Mouse (Mus musculus): ENCODE measurements at regions not wholly inside any gene's neighbourhood (a gene's known extent, or its start where the extent isn't known, plus 50 kb on each side); places are given as distances from the start of the nearest gene placed in this dataset.
A peak's percentile ranks its signal among the peaks of the same experiment; 100 is the strongest.

DNA sequence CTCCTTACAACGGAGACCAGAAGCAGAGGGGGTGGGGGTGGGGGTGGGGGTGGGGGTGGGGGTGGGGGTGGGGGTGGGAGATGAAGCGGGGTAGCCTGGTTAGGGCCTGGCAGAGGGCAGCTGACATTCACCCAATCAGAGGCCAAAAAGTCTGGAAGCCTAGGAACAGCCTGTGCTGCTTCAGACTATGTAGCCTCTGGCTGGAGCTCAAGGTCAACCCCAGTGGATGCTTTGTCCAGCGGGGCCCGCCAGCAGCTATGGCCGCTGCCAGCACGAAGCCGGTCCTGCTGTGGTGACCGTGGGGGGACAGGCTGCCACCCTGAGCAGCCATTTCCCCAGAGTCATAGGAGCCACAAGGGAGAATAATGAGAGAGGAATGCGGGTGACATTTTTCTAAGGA is 143.3 kb downstream of the Mn1 start:
- Histone ChIP-seq H3K36me3 (ENCODE audit: control insufficient read depth, insufficient read depth) (no peaks in the 10 kb centered on the region), H3K4me2 (ENCODE audit: low read length) (no peak overlapping the region), H3K27me3 (replicated peaks; ENCODE audit: control insufficient read depth, insufficient read depth, low read length) (no peaks in the 10 kb centered on the region), H3K9me3 (ENCODE audit: control insufficient read depth, low read length) (no peaks in the 10 kb centered on the region), H3K9ac (replicated peaks; ENCODE audit: low read depth, low read length) (no peak overlapping the region), H3K27ac (ENCODE audit: low read length) (no peak overlapping the region), H3K4me3 (replicated peaks; ENCODE audit: low read length) (no peak overlapping the region), H3K4me1 (replicated peaks; ENCODE audit: control insufficient read depth, insufficient read depth, low read length) (peaks cover 6% of the 10 kb centered on the region)
- ATAC-seq = no peak
- 54% methylated on average over 8 of the region's 9 CpGs for WGBS

DNA sequence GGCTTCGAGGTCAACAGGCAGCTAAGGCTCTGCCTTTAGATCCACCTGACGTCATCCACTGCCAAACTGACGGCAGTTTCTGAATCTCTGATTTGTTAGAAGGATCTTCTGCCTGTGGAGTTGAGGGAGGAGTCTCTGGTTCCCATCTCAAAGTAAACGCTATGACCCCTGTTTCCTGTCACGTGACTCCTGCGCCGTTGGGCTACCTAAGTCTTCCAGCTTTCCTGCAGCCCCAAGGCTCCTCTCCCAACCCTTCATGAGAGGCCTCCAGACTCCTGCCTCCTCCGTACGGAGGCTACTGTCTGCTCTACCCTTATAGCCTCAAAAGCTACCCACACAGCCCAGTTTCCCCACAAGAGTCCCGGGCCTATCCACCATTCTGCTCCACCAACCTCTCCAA is 144.1 kb downstream of the Mn1 start:
- no peak overlapping the region for H3K4me3 ChIP-seq (replicated peaks; ENCODE audit: low read length)
- no peaks in the 10 kb centered on the region for H3K9me3 ChIP-seq (ENCODE audit: control insufficient read depth, low read length)
- H3K27ac ChIP-seq (ENCODE audit: low read length) = no peak overlapping the region
- H3K4me2 ChIP-seq (ENCODE audit: low read length) = no peak overlapping the region
- H3K9ac ChIP-seq (replicated peaks; ENCODE audit: low read depth, low read length) = no peak overlapping the region
- ATAC-seq = no peak
- no peaks in the 10 kb centered on the region for H3K36me3 ChIP-seq (ENCODE audit: control insufficient read depth, insufficient read depth)
- no peaks in the 10 kb centered on the region for H3K4me1 ChIP-seq (replicated peaks; ENCODE audit: control insufficient read depth, insufficient read depth, low read length)
- H3K27me3 ChIP-seq (replicated peaks; ENCODE audit: control insufficient read depth, insufficient read depth, low read length) = no peaks in the 10 kb centered on the region
- 86% methylated on average over 10 of the region's 10 CpGs for WGBS

DNA sequence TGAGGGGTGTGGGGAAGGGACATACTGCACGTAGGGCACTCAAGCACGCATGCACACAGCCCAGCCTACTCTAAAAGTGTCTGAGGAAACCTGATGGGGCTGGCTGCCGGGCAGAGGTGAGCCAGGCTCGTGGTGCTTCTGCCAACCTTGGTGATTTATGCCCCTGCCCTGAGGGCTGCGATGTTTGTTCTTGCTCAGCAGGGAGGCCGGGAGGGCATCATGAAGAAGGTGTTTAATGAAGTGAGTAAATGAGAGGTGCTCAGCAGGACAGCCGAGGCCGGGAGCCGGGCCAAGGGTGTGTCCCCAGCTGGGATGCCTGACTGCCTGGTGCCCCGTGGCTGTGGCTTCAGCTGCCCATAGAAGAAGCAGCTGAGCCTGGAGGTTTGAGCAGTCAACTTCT is 153.7 kb downstream of the Mn1 start:
- Histone ChIP-seq H3K27me3 (replicated peaks; ENCODE audit: control insufficient read depth, insufficient read depth, low read length) (no peaks in the 10 kb centered on the region), H3K4me1 (replicated peaks; ENCODE audit: control insufficient read depth, insufficient read depth, low read length) (peaks cover 18% of the 10 kb centered on the region), H3K36me3 (ENCODE audit: control insufficient read depth, insufficient read depth) (no peaks in the 10 kb centered on the region), H3K9ac (replicated peaks; ENCODE audit: low read depth, low read length) (no peak overlapping the region), H3K9me3 (ENCODE audit: control insufficient read depth, low read length) (no peaks in the 10 kb centered on the region), H3K4me3 (replicated peaks; ENCODE audit: low read length) (no peak overlapping the region), H3K4me2 (ENCODE audit: low read length) (no peak overlapping the region), H3K27ac (ENCODE audit: low read length) (no peak overlapping the region)
- WGBS = 12% methylated on average over 10 of the region's 10 CpGs
- no peak for ATAC-seq

DNA sequence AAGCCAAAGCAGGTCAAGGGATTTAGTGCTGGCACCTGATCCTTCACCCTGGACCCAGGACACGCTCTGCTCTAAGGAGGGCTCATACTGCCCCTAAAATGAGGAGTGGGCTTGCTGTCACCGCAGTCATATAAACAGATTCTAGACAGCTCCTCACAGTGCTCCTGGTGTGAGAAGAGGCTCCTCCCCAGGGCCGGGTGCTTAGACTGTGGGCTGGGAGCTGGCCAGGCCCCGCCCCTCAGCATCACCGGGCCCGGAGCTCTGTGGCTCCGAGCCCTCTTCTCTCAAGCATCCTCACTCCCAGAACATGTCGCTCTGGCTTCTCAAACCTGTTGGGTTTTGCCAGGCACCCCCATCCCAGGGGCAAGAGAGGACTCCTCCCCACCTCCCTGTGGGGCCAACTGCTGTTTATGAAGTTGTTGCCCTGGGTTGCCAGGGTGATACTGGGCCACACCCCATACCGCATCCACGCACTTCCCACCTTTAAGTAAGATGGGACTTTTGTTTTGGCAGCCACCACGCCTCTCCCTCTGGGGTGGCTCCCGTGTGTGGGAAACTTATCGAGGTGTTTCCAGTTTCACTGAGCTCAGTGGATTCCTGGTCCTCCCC is 156.2 kb downstream of the Mn1 start:
- Histone ChIP-seq H3K9ac (replicated peaks; ENCODE audit: low read depth, low read length) (no peak overlapping the region), H3K36me3 (ENCODE audit: control insufficient read depth, insufficient read depth) (no peaks in the 10 kb centered on the region), H3K4me3 (replicated peaks; ENCODE audit: low read length) (no peak overlapping the region), H3K4me2 (ENCODE audit: low read length) (no peak overlapping the region), H3K27me3 (replicated peaks; ENCODE audit: control insufficient read depth, insufficient read depth, low read length) (no peaks in the 10 kb centered on the region), H3K9me3 (ENCODE audit: control insufficient read depth, low read length) (no peaks in the 10 kb centered on the region), H3K27ac (ENCODE audit: low read length) (no peak overlapping the region), H3K4me1 (replicated peaks; ENCODE audit: control insufficient read depth, insufficient read depth, low read length) (peaks cover 34% of the 10 kb centered on the region)
- peak; percentile 51 for ATAC-seq
- 20% methylated on average over 13 of the region's 13 CpGs for WGBS

- H3K9ac ChIP-seq (replicated peaks; ENCODE audit: low read depth, low read length) = no peak overlapping the region
- no peaks in the 10 kb centered on the region for H3K36me3 ChIP-seq (ENCODE audit: control insufficient read depth, insufficient read depth)
- H3K4me1 ChIP-seq (replicated peaks; ENCODE audit: control insufficient read depth, insufficient read depth, low read length) = peaks cover 41% of the 10 kb centered on the region
- WGBS = 33% methylated on average over 8 of the region's 8 CpGs
- no peak overlapping the region for H3K4me3 ChIP-seq (replicated peaks; ENCODE audit: low read length)
- H3K9me3 ChIP-seq (ENCODE audit: control insufficient read depth, low read length) = no peaks in the 10 kb centered on the region
- no peak overlapping the region for H3K27ac ChIP-seq (ENCODE audit: low read length)
- ATAC-seq = no peak; the same call in 1 of the 2 replicates
- H3K4me2 ChIP-seq (ENCODE audit: low read length) = no peak overlapping the region
- H3K27me3 ChIP-seq (replicated peaks; ENCODE audit: control insufficient read depth, insufficient read depth, low read length) = no peaks in the 10 kb centered on the region
Observed at GRCm38 (mm10) chr5:111574219-111574840, 157.2 kb downstream of the Mn1 start.

DNA sequence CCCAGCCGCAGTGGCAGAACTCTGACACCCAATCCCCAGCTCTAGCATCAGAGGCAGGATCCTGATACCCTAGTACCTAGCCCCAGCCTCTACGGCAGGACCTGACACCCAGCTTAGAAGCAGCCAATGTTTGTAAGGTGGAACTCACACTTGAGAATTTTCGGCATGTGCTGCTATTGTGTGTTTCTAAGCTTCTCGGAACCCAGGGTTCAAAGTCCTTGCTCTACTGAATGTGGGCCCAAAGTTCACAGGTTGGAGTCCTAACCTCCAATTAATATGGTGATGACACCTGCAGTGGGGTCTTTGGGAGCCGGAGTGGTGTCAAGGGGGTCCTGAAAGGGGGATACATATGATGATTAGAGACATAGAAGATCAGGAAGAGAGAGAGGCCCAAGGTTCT is 158.2 kb downstream of the Mn1 start:
- H3K27ac ChIP-seq (ENCODE audit: low read length) = no peak overlapping the region
- WGBS = 82% methylated on average over 5 of the region's 5 CpGs
- H3K9me3 ChIP-seq (ENCODE audit: control insufficient read depth, low read length) = no peaks in the 10 kb centered on the region
- H3K36me3 ChIP-seq (ENCODE audit: control insufficient read depth, insufficient read depth) = no peaks in the 10 kb centered on the region
- no peaks in the 10 kb centered on the region for H3K27me3 ChIP-seq (replicated peaks; ENCODE audit: control insufficient read depth, insufficient read depth, low read length)
- ATAC-seq = no peak
- no peak overlapping the region for H3K4me2 ChIP-seq (ENCODE audit: low read length)
- peaks cover 45% of the 10 kb centered on the region for H3K4me1 ChIP-seq (replicated peaks; ENCODE audit: control insufficient read depth, insufficient read depth, low read length)
- no peak overlapping the region for H3K4me3 ChIP-seq (replicated peaks; ENCODE audit: low read length)
- no peak overlapping the region for H3K9ac ChIP-seq (replicated peaks; ENCODE audit: low read depth, low read length)

- peaks cover 62% of the 10 kb centered on the region for H3K4me1 ChIP-seq (replicated peaks; ENCODE audit: control insufficient read depth, insufficient read depth, low read length)
- H3K27me3 ChIP-seq (replicated peaks; ENCODE audit: control insufficient read depth, insufficient read depth, low read length) = no peaks in the 10 kb centered on the region
- no peak overlapping the region for H3K4me3 ChIP-seq (replicated peaks; ENCODE audit: low read length)
- 15% methylated on average over 5 of the region's 5 CpGs for WGBS
- ATAC-seq = no peak
- H3K9ac ChIP-seq (replicated peaks; ENCODE audit: low read depth, low read length) = no peak overlapping the region
- H3K9me3 ChIP-seq (ENCODE audit: control insufficient read depth, low read length) = no peaks in the 10 kb centered on the region
- no peaks in the 10 kb centered on the region for H3K36me3 ChIP-seq (ENCODE audit: control insufficient read depth, insufficient read depth)
- H3K4me2 ChIP-seq (ENCODE audit: low read length) = no peak overlapping the region
- no peak overlapping the region for H3K27ac ChIP-seq (ENCODE audit: low read length)
Observed at GRCm38 (mm10) chr5:111577441-111577840, 156.3 kb upstream of the Gm26897 start.

DNA sequence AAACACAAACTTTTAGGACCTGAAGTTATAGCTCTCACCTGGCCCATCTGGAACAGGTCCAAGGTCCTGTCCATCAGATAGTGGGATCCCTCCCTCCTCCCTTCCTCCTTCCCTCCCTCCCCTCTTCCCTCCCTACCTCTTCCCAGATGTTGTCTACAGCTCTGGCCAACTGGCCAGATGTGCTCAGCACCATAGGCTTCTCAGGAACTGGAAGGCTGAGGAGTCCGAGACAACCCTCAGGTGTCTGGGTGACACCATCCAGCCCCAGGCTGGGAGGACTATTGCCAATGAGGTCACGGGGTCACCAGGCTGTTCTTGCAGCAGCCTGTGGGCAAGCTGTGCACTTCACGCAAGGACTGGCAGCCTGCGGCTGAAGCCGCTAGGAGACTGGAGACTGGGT is 155.6 kb upstream of the Gm26897 start:
- no peaks in the 10 kb centered on the region for H3K36me3 ChIP-seq (ENCODE audit: control insufficient read depth, insufficient read depth)
- peaks cover 63% of the 10 kb centered on the region for H3K4me1 ChIP-seq (replicated peaks; ENCODE audit: control insufficient read depth, insufficient read depth, low read length)
- H3K9me3 ChIP-seq (ENCODE audit: control insufficient read depth, low read length) = no peaks in the 10 kb centered on the region
- no peak overlapping the region for H3K4me2 ChIP-seq (ENCODE audit: low read length)
- H3K4me3 ChIP-seq (replicated peaks; ENCODE audit: low read length) = no peak overlapping the region
- ATAC-seq = no peak
- no peak overlapping the region for H3K9ac ChIP-seq (replicated peaks; ENCODE audit: low read depth, low read length)
- H3K27me3 ChIP-seq (replicated peaks; ENCODE audit: control insufficient read depth, insufficient read depth, low read length) = no peaks in the 10 kb centered on the region
- H3K27ac ChIP-seq (ENCODE audit: low read length) = no peak overlapping the region
- 68% methylated on average over 5 of the region's 5 CpGs for WGBS

- no peaks in the 10 kb centered on the region for H3K27me3 ChIP-seq (replicated peaks; ENCODE audit: control insufficient read depth, insufficient read depth, low read length)
- no peaks in the 10 kb centered on the region for H3K9me3 ChIP-seq (ENCODE audit: control insufficient read depth, low read length)
- no peak overlapping the region for H3K4me2 ChIP-seq (ENCODE audit: low read length)
- 24% methylated on average over 12 of the region's 12 CpGs for WGBS
- ATAC-seq = no peak
- H3K4me1 ChIP-seq (replicated peaks; ENCODE audit: control insufficient read depth, insufficient read depth, low read length) = peaks cover 58% of the 10 kb centered on the region
- H3K36me3 ChIP-seq (ENCODE audit: control insufficient read depth, insufficient read depth) = no peaks in the 10 kb centered on the region
- H3K4me3 ChIP-seq (replicated peaks; ENCODE audit: low read length) = no peak overlapping the region
- H3K27ac ChIP-seq (ENCODE audit: low read length) = no peak overlapping the region
- peak overlapping the region; percentile 1; the same call in 1 of the 2 replicates for H3K9ac ChIP-seq (replicated peaks; ENCODE audit: low read depth, low read length)
Observed at GRCm38 (mm10) chr5:111578977-111579727, 154.6 kb upstream of the Gm26897 start.

All from forebrain, embryonic 16.5 days (tissue).